Mouse (Mus musculus) liver, postnatal 0 days (tissue): ENCODE data around the gene Cstb. TPM values are rescaled to one million over a fixed set of nuclear protein-coding genes. Genes with fewer than 3 reads are reported as not detected.

Source experiments
- ATAC-seq: fragments of 200-750 bp; cut with Nextera tagmentation; 2 replicates; pipeline ENCODE4 v1.8.0; 2017; ENCODE audit warnings: mild to moderate bottlenecking, moderate library complexity
- DNase-seq: peaks from one replicate; pipeline ENCODE4 v3.0.0-alpha.2; 2016
- H3K27ac ChIP-seq: fragments of 300-500 bp; sonication (generic); 2 replicates; pipeline ENCODE4 v1.5.1; 2014; ENCODE audit warnings: antibody characterized with exemption, moderate library complexity, mild to moderate bottlenecking, low read depth
- H3K27me3 ChIP-seq: fragments of 300-500 bp; sonication (generic); 2 replicates; pipeline ENCODE4 v1.6.1; 2014; ENCODE audit warnings: low read length, control low read depth, mixed read lengths; ENCODE audit not compliant: insufficient read depth
- H3K36me3 ChIP-seq: fragments of 300-500 bp; sonication (generic); replicated peaks from 2 replicates; pipeline ENCODE4 v1.6.1; 2014; ENCODE audit warnings: mild to moderate bottlenecking, control low read depth, low read length, moderate library complexity, mixed read lengths; ENCODE audit not compliant: insufficient read depth
- H3K4me1 ChIP-seq: fragments of 300-500 bp; sonication (generic); 2 replicates; pipeline ENCODE4 v1.6.1; 2014; ENCODE audit warnings: antibody characterized with exemption, mild to moderate bottlenecking, control low read depth; ENCODE audit not compliant: insufficient read depth
- H3K4me2 ChIP-seq: fragments of 300-500 bp; sonication (generic); 2 replicates; pipeline ENCODE4 v1.6.1; 2014; ENCODE audit warnings: low read depth, mild to moderate bottlenecking, low read length, moderate library complexity, mixed read lengths
- H3K4me3 ChIP-seq: fragments of 300-500 bp; sonication (generic); 2 replicates; pipeline ENCODE4 v1.5.1; 2014; ENCODE audit warnings: low read depth, low read length
- H3K9ac ChIP-seq: fragments of 300-500 bp; sonication (generic); replicated peaks from 2 replicates; pipeline ENCODE4 v1.6.1; 2014; ENCODE audit warnings: mild to moderate bottlenecking, moderate library complexity
- H3K9me3 ChIP-seq: fragments of 300-500 bp; sonication (generic); 2 replicates; pipeline ENCODE4 v1.6.1; 2016; ENCODE audit warnings: mild to moderate bottlenecking, control low read depth, low read length, mixed read lengths
- CTCF ChIP-seq: sonication (generic); IDR thresholded peaks from 2 replicates; pipeline ENCODE4 v1.5.1; 2016; ENCODE audit warnings: antibody characterized with exemption, low read depth
- EP300 ChIP-seq: IDR thresholded peaks from 2 replicates; pipeline ENCODE4 v1.6.1; 2016; ENCODE audit warnings: antibody characterized with exemption, low read depth, mild to moderate bottlenecking
- WGBS: fragments of 180-500 bp; shearing (Covaris S2); extraction: QIAGEN DNeasy Blood & Tissue Kit; methylation state at CpG from one replicate; pipeline ENCODE4 v1.1.7; 2014; ENCODE audit not compliant: insufficient replicate concordance; 5-methylcytosine and 5-hydroxymethylcytosine counted together
- polyA plus RNA-seq: library from polyadenylated mRNA; unstranded; fragments of >200 nt; fragmentation: Nextera tagmentation; extraction: Ambion mirVana; gene quantifications from 2 replicates; pipeline ENCODE4 v1.2.1, GENCODE M21; 2015

The Cstb gene
- polyA plus RNA-seq, 1 experiment from 2014 or later: 187 TPM

DNA sequence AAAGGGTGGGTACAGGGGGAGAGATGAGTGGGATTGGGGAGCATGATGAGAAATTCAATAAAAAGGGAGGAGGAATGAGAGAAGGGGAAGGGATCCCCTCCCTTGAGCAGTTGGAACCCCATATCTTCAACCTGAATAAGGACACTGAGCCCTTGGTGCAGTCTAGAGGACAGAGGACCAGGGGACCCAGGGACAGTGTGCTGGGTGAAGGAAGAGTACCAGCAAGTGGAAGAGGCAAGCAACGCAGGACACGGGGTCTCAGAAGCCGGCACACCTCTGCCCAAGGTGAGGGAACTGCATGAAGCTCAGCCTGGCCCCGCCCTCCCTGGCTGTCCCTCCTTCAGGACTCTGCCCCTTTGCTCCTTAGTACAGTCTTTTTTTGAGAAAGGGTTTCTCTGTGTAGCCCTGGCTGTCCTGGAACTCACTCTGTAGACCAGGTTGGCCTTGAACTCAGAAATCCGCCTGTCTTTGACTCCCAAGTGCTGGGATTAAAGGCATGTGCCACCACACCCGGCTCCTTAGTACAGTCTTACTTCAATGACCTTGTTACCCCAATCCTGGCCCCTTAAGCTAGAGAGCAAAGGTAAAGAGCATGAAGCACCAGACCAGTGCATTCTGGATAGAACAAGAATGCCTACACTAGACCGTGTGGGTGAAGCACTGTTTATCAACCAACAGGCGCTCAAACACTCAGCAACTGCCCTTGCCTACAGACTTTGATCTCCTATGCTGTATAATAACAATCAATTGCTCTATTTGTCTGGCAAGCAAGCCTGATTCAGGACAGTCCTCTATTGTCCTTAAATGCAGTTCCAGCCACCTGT lies 37.7 kb downstream of the Cstb start:
- H3K9ac ChIP-seq: 0 out of 2 replicates have a peak overlapping the region, but pooled peaks have one; percentile 2
- 0 out of 2 replicates have a peak, but pooled peaks have one; percentile 8 for ATAC-seq
- H3K27me3 ChIP-seq: no peaks in the 10 kb centered on the region
- TF ChIP-seq EP300 (no peak), CTCF (no peak)
- peak overlapping the region; percentile 73 for H3K4me3 ChIP-seq
- peak overlapping the region; percentile 99 for H3K4me2 ChIP-seq
- H3K9me3 ChIP-seq: no peaks in the 10 kb centered on the region
- DNase-seq: no peak
- H3K4me1 ChIP-seq: peaks cover 35% of the 10 kb centered on the region
- 62% methylated on average over 8 of the region's 8 CpGs for WGBS
- no peaks in the 10 kb centered on the region for H3K36me3 ChIP-seq
- peak overlapping the region; percentile 80 for H3K27ac ChIP-seq

DNA sequence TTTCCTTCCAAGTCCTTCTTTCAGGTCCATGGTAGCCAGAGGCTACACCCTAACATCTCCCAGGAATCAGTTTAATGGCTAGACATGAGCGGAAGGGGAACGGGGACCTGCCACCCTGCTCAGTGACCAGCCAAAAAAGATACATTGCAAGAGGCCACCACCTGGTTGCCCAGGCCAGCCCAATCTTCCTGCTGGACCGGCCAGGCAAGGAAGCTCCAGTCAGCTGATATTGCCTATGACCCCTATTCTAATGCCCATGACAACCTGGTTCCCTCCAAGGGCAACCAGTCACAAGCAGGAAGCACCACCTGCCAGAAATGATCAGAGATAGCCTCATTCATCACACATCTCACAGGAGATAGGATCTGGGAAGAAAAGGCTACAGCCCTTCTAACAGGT lies 38.3 kb downstream of the Cstb start:
- peak overlapping the region; percentile 72 for H3K9ac ChIP-seq
- no peak for ATAC-seq
- WGBS: 63% methylated on average over 3 of the region's 3 CpGs

DNA sequence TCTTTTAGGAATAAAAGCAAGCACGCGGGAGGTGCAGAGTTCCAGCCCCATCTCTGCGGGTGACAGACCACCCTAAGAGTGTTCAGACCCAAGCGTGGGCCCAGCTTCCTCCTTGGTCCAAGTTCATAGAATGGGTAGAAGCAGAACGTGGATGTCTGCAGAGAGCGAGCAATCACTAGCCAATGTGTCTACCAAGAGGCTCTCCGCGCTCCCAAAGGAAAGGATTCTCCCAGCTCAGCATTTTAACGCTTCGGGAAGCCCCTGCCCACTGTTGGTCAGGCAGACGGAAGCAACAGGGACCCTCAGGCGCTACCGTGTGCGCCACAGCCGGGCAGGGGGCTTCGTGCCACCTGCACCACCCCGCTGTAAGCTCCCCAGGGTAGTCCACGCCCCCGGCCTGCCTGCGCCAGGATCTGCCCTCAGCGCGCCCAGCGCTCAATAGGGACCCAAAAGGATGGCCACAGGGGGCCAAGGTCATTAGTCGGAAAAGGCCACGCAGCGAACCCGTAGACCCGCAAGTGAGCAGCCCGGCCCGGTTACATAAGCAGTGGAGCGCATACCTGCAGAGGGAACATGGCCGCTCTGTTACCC lies 38.8 kb downstream of the Cstb start:
- DNase-seq (no peak), ATAC-seq (no peak)
- Histone ChIP-seq H3K9me3 (no peaks in the 10 kb centered on the region), H3K9ac (peak overlapping the region; percentile 72), H3K4me2 (peak overlapping the region; percentile 99), H3K36me3 (no peaks in the 10 kb centered on the region), H3K4me3 (peak overlapping the region; percentile 73), H3K4me1 (peaks cover 28% of the 10 kb centered on the region), H3K27me3 (no peaks in the 10 kb centered on the region), H3K27ac (peak overlapping the region; percentile 80)
- no peak for TF ChIP-seq CTCF
- no peak for TF ChIP-seq EP300
- WGBS: 1% methylated on average over 32 of the region's 32 CpGs

More for the DNA sequence above, 38.3 kb downstream of the Cstb start:
- H3K27me3 ChIP-seq: no peaks in the 10 kb centered on the region
- peaks cover 32% of the 10 kb centered on the region for H3K4me1 ChIP-seq
- no peak for TF ChIP-seq CTCF
- TF ChIP-seq EP300: no peak
- H3K4me3 ChIP-seq: peak overlapping the region; percentile 73
- no peaks in the 10 kb centered on the region for H3K9me3 ChIP-seq
- no peak for DNase-seq
- H3K4me2 ChIP-seq: peak overlapping the region; percentile 99
- no peaks in the 10 kb centered on the region for H3K36me3 ChIP-seq
- H3K27ac ChIP-seq: peak overlapping the region; percentile 80; the same call in 1 of the 2 replicates

DNA sequence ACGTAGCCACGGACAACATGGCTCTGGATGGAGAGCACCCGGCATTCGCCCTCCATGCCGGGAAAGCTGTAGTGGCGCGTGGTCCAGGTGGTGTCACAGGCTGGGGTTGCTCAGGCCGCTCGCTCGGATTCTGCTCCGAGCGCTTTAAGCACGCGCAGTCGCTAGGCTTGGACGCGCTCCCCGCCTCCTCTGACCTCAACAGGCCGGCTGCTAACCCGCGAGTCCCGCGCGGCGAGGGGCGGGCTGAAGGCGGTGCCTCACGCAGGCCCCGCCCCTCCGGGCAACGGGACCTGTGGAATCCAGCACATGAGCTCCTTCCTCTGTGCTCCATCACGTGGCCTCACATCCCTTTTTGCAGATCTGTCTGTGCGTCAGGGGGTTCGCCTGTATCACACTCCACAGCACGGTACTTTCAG lies 39.3 kb downstream of the Cstb start, which contains the start of gene Pdxk:
Gene Pdxk (minus strand): TSS at position 184 of the 416 bp plus-strand sequence.
- H3K27me3 ChIP-seq: no peaks in the 10 kb centered on the region
- peaks cover 28% of the 10 kb centered on the region for H3K4me1 ChIP-seq
- no peaks in the 10 kb centered on the region for H3K36me3 ChIP-seq
- ATAC-seq: peak; percentile 92
- peak within 1 kb of the TSS; percentile 72 for H3K9ac ChIP-seq
- WGBS: 0% methylated on average over 35 of the region's 35 CpGs
- H3K4me2 ChIP-seq: peak within 1 kb of the TSS; percentile 99
- peak within 1 kb of the TSS; percentile 73 for H3K4me3 ChIP-seq
- H3K27ac ChIP-seq: peak within 1 kb of the TSS; percentile 81
- peak; percentile 92 for DNase-seq
- TF ChIP-seq CTCF (no peak), EP300 (no peak)
- no peaks in the 10 kb centered on the region for H3K9me3 ChIP-seq

DNA sequence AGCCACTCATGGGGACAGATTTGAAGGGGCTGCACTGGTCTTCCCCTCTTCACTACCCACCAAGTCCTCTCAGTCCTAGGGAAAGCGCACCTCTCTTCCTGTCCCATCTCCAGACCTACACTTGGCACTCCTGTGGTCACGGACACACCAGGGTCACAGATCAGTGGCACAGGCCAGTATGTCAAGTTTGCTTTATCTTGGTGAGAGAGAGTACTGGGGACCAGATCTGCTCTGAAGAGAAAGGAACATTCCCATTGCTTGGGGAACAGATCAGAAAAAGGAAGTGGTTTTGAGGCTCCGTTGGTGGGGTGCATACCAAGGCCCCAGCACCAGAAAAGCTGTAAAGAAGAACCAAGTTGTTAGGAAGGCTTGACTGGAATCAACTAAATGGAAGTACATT lies 40.0 kb downstream of the Cstb start:
- Histone ChIP-seq H3K4me1 (peaks cover 28% of the 10 kb centered on the region), H3K9ac (0 out of 2 replicates have a peak overlapping the region, but pooled peaks have one; percentile 16), H3K4me3 (peak overlapping the region; percentile 73; the same call in 1 of the 2 replicates), H3K27ac (peak overlapping the region; percentile 81), H3K36me3 (no peaks in the 10 kb centered on the region), H3K27me3 (no peaks in the 10 kb centered on the region), H3K9me3 (no peaks in the 10 kb centered on the region), H3K4me2 (peak overlapping the region; percentile 99)
- no peak for DNase-seq
- no peak; the same call in 1 of the 2 replicates for ATAC-seq
- WGBS: 34% methylated on average over 3 of the region's 3 CpGs
- no peak for TF ChIP-seq CTCF
- TF ChIP-seq EP300: no peak

- ATAC-seq: no peak
- no peak overlapping the region for H3K4me3 ChIP-seq
- no peak for DNase-seq
- H3K9ac ChIP-seq: no peak overlapping the region
- H3K27me3 ChIP-seq: no peaks in the 10 kb centered on the region
- H3K36me3 ChIP-seq: no peaks in the 10 kb centered on the region
- no peak overlapping the region for H3K27ac ChIP-seq
- 72% methylated on average over 9 of the region's 9 CpGs for WGBS
- no peak for TF ChIP-seq CTCF
- no peak for TF ChIP-seq EP300
- no peak overlapping the region for H3K4me2 ChIP-seq
- H3K9me3 ChIP-seq: no peaks in the 10 kb centered on the region
- H3K4me1 ChIP-seq: peaks cover 26% of the 10 kb centered on the region
Observed at GRCm38 (mm10) chr10:78466647-78467046, 41.2 kb downstream of the Cstb start.
